Mouse (Mus musculus) right cerebral cortex, postnatal 25 days (tissue): ENCODE data around the gene Sptlc2.
A peak's percentile ranks its signal among the peaks of the same experiment; 100 is the strongest.
"Not testable (repeated sequence)": the region's sequence is repeated elsewhere in the genome, so short reads cannot be mapped to it uniquely, and the experiment has no call there.

Experiments
- DNase-seq: peaks from one replicate; pipeline ENCODE4 v3.0.0; 2022

Gene Sptlc2

DNA sequence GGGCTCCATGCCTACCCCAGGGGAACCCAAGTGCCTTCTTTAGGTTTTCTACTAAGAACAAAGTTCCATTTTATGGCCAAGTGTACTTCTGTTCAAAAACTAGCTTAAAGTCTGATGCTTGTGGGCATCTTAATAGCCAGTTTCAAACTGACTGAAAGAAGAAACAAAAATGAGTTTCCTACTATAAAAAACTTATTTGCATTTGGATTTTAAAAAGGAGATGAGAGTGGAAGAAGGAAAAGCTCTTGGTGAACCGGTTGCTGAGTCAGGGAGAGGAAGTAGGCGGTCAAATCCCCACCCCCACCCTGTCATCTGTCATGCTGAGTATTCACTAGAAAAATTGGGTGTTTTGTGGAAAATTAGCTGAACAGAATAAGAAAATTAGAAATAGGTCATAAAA lies 57.9 kb downstream of the Sptlc2 start:
- no peak for DNase-seq

DNA sequence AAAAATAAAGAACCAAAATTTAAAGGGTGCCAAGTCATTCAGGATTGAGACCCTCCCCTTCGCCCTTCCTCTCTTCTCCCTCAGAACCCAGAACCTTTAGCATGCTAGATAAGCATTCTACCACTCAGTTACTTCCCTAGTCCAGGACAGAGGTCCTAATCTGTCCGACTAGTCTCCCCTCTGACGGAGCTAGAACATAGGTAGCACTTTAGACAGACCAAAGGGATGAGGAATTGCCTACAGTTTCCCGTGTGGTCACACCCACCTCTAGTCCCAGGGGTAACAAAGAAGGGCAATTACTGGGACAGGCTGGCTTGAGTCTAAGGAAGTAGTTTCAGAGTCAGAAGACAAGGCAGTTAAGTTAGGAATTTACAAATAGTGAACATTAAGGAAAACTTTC lies 60.1 kb downstream of the Sptlc2 start:
- DNase-seq = no peak

- no peak for DNase-seq
Measured at GRCm38 (mm10) chr12:87327610-87328009, 60.5 kb downstream of the Sptlc2 start.

GRCm38 (mm10) chr12:87325452-87325851 lies 62.7 kb downstream of the Sptlc2 start:
- DNase-seq = no peak

DNA sequence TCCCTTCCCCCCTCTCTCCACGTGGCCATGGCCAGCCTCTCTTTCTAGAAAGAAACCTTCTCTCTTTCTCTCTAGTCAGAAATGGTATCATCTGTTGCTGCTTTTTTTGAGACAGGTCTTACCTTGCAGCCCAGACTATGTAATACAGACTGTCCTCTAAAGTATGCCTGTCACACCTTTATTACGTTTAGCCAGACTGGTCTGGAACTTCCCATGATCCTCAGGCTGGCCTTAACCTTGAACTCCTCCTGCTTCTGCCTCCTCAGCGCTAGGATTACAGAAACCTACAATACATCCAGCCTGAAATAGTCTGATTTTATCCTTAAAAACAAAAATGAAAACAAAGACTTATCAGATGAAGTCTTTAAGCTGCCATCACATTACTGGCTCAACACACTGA lies 68.9 kb downstream of the Sptlc2 start:
- DNase-seq = no peak

DNA sequence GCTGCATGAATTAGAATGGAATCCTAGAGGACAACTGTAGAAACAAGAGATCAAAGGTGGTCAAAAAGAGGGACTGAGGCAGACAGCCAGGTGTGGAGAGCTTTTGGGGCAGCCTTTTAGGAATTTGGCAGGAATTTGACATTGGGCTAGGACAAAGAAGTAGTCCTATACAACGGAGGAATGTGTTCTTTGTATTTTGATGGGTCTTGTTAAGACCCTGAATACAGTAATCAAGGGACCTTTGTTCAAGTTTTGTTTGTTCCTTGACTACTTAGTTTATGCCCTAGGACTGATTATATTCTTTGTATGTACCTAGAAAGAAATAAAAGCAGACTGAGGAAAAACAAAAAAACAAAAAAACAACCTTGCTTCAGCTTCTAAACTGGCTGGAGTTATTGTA lies 70.2 kb downstream of the Sptlc2 start:
- no peak for DNase-seq

- DNase-seq = no peak
Measured at GRCm38 (mm10) chr12:87313098-87313497, 75.1 kb downstream of the Sptlc2 start.

- not testable (repeated sequence) for DNase-seq
Measured at GRCm38 (mm10) chr12:87306584-87306844, 81.6 kb downstream of the Sptlc2 start.

GRCm38 (mm10) chr12:87305767-87306583 lies 82.2 kb downstream of the Sptlc2 start:
- DNase-seq = no peak

DNA sequence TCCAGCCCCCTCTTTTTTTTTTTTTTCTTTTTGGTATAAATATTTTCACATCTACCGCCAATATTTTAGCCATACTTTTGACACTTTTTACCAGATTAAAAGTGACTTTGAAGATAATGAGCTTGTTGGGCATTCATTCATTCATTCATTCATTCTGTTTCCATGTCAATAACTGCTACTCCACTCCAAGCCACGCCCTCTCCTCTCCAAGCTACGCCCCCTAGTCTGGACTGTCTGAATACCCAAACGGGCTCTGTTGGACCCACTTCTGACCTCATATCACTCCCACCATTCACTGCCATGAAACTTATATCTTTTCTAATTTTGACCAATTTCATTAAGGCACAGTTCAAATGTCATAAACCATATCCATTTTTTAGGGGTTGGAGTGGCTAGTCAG lies 87.0 kb downstream of the Sptlc2 start:
- DNase-seq = no peak

DNA sequence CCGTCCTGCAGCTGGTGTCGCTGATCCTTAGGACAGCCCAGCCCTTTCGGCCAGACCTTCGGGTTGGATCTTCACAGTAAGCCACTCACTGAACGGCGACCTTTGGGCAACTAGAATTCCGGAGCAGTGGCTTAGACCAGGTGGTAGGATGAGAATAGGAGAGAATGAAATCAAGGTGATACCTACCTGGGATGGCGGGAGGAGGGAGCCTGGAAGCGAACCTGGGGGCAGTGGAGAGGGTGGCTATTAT lies 87.8 kb downstream of the Sptlc2 start:
- no peak for DNase-seq

DNA sequence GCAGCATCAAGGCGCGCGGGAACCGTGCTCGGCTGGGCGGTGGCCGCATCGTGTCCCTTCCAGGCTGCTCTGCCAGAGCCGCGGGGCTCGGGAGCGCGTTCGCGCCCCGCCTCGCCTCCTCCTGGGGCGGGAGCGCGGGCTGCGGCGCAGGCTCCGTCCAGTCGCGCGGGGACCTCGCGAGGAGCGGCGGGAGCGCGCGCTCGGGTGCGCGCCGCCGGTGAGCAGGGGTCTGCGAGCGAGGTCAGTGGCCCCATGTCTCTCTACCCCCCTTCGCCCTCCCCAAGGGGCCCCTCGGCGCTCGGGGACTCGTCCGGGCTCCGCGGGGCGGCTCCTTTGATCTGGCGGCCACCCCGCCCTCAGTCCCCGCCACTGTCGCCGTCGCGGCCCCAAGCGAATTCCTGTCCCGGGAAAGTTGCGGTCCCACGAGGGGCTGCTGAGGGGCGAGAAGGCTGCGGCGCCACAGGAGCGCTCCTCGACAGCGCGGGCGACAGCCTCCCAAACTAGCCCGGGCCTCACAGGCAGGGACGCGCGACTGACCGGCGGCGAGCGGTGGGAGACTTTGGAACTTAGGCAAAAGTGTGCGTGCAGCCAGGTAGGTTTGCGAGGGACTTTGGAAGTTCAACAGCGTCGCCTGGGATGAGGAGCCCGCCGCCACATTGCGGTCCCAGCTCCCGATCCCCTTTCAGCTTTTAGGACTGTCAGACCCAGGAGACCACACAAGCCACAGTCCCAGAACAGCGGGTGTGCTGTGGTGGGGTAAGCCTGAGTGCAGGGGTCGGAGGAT lies 88.3 kb downstream of the Sptlc2 start, which contains the start of gene Ism2:
Ism2 (minus strand) TSS at position 49 of the 784 bp plus-strand sequence.
- DNase-seq = peak; percentile 28

DNA sequence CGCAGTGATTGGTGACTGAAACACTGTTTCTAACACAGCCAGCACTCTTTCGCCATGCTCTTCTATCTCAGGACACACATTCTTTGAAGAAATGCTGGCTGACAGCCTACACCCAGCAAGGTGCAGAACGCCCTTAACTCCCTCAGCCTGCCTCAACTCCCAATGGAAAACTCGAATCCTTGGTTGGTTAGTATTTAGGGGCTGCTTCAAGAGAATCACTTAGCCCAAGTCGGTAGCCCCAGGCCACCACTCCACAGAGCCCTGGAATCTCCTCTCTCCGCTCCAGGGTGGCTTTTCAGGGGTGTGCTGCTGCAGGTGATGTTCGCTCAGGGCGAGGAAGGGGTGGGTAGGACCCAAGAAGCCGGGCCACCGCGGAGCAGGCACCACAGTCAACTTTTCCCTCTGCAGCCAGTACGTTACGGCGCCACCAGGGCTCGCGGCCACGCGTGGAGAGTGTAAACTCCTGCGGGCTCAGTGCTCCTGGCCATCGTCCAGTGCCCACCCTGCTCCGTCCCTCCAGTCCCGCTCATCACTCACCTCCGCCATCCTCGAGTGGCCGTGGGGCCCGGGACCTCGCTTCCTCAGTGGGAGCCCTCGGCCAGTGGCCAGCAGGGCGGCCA lies 89.0 kb downstream of the Sptlc2 start:
- peak; percentile 18 for DNase-seq

DNA sequence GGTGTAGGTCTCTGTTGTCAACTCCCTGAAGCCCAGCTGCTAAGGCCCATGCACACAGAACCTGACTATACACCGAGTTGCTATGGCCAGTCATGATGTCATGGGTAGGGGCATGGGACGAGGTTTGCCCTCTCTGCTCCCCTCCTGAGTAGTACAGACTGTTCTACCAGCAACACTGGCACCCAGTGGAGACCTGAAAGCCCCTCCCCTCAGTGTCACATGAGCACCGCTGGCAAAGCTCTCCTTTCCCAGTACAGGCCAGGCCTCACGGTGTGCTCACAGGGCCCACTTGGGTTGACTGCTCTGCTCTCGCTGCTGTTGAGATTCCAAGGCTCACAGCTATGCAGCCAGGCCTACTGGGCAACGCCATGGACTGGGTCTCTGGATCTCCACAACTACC lies 94.2 kb downstream of the Sptlc2 start:
- no peak for DNase-seq

- DNase-seq = no peak
Measured at GRCm38 (mm10) chr12:87289100-87289499, 99.1 kb downstream of the Sptlc2 start.

- DNase-seq = no peak
Measured at GRCm38 (mm10) chr12:87284726-87285125, 103.4 kb downstream of the Sptlc2 start.

- DNase-seq = no peak
Measured at GRCm38 (mm10) chr12:87284268-87284667, 103.9 kb downstream of the Sptlc2 start.

DNA sequence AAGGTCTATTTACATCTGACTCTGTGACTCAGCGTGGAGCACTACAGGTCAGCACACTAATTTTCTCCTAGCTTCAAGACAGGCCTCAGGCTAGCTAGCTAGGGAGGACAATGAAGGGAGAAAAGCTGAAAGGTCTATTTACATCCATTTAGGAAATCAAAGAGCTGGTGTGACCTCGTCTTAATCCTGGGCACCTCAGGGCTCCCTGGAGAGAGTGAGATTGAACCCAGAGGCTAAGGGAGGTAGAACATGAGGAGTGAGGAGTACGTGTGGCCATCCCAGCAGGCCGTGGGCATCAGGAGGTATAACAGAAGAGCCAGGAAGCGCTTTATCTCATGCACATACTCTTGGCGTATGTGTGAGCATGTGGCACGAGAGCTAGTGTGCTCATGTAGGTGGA lies 104.4 kb downstream of the Sptlc2 start:
- no peak for DNase-seq

DNA sequence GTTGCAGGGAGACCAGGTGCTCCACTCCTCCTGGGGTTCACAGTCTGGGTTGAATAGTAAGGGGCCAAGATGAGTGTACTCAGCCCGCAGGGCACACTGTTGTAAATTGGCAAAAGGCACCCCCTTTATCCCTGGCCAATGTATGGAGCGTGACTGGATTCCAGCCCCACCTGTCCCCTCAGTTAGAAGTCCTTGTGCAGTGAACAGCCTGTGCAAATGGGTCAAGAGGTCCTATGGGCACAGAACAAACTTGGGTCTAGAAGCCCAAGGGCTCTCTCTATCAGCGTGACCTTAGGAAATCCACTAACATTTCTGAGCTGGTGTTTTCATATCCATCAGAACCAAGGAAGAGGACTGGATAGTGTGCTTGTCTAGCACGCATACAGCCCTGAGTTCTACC lies 105.4 kb downstream of the Sptlc2 start:
- DNase-seq = no peak

- no peak for DNase-seq
Measured at GRCm38 (mm10) chr12:87281766-87282165, 106.4 kb downstream of the Sptlc2 start.

GRCm38 (mm10) chr12:87279879-87280278 lies 108.3 kb downstream of the Sptlc2 start:
- no peak for DNase-seq

DNA sequence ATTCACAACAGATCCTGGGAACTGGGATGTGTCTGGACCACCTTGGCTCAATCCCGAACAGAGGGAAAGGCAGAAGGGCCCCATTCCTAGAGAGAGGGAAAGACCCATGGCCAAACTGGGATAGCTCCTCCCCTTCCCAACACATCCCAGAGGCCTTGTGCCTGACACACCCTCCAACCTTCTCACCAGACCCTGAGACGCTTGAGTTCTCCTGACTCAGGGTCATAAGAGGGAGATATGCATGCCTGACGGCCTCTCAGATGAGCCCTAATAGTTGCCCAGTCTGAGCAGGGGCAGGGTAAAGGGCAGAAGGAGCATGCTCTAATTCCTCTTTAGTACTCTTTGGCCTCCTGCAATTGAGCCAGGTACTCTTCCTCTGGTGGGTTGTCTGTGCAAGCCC lies 108.8 kb downstream of the Sptlc2 start:
- DNase-seq = no peak

DNA sequence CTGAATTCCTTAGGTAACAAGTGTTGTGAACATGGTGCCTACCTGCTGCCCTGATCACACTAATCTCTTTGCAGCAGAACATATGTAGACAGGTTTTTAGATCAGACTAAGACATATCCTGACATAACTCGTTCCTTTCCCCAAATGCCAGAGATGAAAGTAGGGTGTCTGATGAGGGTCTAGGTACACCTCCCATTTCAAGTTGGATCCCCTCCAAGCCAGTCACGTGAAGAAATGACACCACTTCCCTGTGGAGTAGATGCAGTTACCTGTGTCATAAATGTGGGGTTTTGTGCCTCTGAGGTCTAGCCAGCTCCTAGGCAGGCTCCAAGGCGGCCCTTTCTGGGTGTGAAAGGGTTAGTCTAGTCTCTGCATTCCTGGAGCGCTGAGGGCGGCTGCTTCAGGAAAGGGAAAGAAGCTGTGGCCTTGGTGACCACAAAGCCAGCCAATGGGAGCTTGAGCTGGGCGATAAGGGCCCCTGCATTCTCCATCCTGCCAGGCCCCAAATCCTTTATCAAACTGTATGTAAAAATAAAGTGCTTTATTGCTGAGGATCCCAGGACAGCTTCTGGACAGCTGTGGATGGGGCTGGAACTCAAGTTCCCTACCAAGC lies 109.9 kb downstream of the Sptlc2 start:
- DNase-seq = no peak

DNA sequence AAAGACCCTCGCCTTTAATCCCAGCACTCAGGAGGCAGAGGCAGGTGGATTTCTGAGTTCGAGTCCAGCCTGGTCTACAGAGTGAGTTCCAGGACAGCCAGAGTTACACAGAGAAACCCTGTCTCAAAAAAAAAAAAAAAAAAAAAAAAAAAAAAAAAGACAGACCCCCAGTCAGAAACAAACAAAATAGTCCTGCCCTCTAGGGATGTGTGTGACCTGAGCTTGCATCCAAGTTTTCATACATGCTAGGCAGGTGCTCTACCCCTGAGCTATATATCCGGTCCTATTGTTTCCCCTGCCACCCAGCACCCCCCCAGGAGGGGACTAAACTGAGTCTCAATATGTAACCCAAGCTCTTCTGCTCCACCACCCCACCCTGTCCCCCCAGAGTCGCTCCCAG lies 110.9 kb downstream of the Sptlc2 start:
- not testable (repeated sequence) for DNase-seq
